Mouse (Mus musculus): ENCODE data around the gene Cox6b1.

- TF ChIP-seq CTCF (IDR thresholded peaks at IDR 0.05; ENCODE audit: low read depth) = no peak
- no peak for TF ChIP-seq EP300 (IDR thresholded peaks at IDR 0.05; ENCODE audit: low read depth)
Observed at GRCm38 (mm10) chr7:30596811-30597210, 29.1 kb downstream of the Cox6b1 start.

Measured in heart, postnatal 0 days (tissue).